Comparison of ENCODE assay signal across 20 mouse cellular contexts in the genomic region with DNA sequence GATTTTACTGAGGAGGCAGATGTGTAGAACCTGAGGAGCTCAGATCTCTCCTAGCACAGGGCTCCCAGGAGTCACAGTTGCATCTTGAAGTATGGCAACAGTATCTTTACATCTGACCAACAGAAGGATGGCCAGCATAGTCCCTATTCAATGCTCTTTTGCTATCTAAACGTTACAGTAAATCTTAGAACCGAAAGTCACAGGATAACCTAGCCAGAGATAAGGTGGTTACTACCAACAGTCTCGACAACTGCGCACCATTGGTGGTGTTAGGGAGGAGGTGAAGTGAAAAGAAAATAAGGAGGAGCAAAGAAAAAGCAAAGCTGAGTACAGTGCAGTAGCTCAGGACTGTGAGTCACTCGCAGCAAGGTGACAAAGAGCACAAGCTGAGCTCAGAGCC. TPM values are rescaled to one million over a fixed set of nuclear protein-coding genes. Genes with fewer than 3 reads are reported as not detected.
A peak's percentile ranks its signal among the peaks of the same experiment; 100 is the strongest.
DNase-seq lines count a peak whose midpoint lies in the region; ATAC-seq and TF ChIP-seq lines count a peak whose summit lies in the region.
"Had no signal": no experiment of that assay in that cellular context is flagged by ENCODE, and none has a peak within 500 bp of the region (broad histone marks: within the 10 kb centered on the region; RNA-seq: fewer than 3 reads in every experiment).

No protein-coding gene starts in this region.

- peak overlapping the region; percentile 24; the same call in 1 of the 2 replicates for H3K27ac ChIP-seq in intestine, postnatal 0 days (ENCODE audit: low read depth, low read length)
- H3K27ac ChIP-seq in intestine, embryonic 16.5 days (ENCODE audit: low read length), result no peak overlapping the region
- no peak overlapping the region for H3K27ac ChIP-seq in MEL (ENCODE audit: control insufficient read depth, low read depth, low read length)
- H3K27ac ChIP-seq in liver, embryonic 14.5 days, result no peak overlapping the region
- no peak overlapping the region for H3K27ac ChIP-seq in heart, embryonic 10.5 days
- H3K27ac ChIP-seq: embryonic facial prominence, embryonic 10.5 days; forebrain, embryonic 13.5 days; heart, embryonic 13.5 days; hindbrain, embryonic 15.5 days had no signal

- peak; percentile 18 for DNase-seq in MEL (ENCODE audit: low read depth, low spot score)
- no peak for DNase-seq in liver, embryonic 14.5 days (ENCODE audit: low read depth in 3 of 3, low spot score in 3 of 3)
- no peak for DNase-seq in heart, embryonic 10.5 days (ENCODE audit: low spot score)
- no peak for DNase-seq in Muller cell, postnatal 12 days (ENCODE audit: inconsistent ontology term)
- DNase-seq: adrenal gland, adult 8-10 months; adrenal gland, postnatal 36 days; B cell, adult 2 months; cerebellum, adult 11 months; cerebellum, adult 9-10 months; cerebellum, postnatal 36 days; forebrain, postnatal 0 days; gastrocnemius, postnatal 14 days; heart, postnatal 36 days had no signal

- peak in 1 of 2 experiments; percentile 44; a peak in 1 of 4 replicates for TF ChIP-seq EP300 in MEL (IDR thresholded peaks at IDR 0.05; ENCODE audit: low read depth in 1 of 2, low read length in 2 of 2)
- TF ChIP-seq EP300 in liver, embryonic 14.5 days (IDR thresholded peaks at IDR 0.05; ENCODE audit: low read depth), result no peak

- no peak overlapping the region for H3K9ac ChIP-seq in intestine, postnatal 0 days (ENCODE audit: low read depth, low read length)
- no peak overlapping the region for H3K9ac ChIP-seq in intestine, embryonic 16.5 days (ENCODE audit: low read depth, low read length)
- no peak overlapping the region for H3K9ac ChIP-seq in MEL (ENCODE audit: control insufficient read depth, low read depth, low read length, poor library complexity, severe bottlenecking)
- H3K9ac ChIP-seq in liver, embryonic 14.5 days (replicated peaks), result no peak overlapping the region
- H3K9ac ChIP-seq: forebrain, embryonic 13.5 days; forebrain, postnatal 0 days; heart, embryonic 13.5 days; hindbrain, embryonic 15.5 days had no signal

- WGBS in intestine, postnatal 0 days, result 79% methylated on average over 5 of the region's 5 CpGs
- WGBS in intestine, embryonic 16.5 days, result 89% methylated on average over 5 of the region's 5 CpGs
- WGBS in liver, embryonic 14.5 days (ENCODE audit: insufficient replicate concordance), result 31% methylated on average over 5 of the region's 5 CpGs
- 82% methylated on average over 5 of the region's 5 CpGs for WGBS in heart, embryonic 10.5 days

- H3K4me3 ChIP-seq in intestine, postnatal 0 days (ENCODE audit: low read depth, low read length), result no peak overlapping the region
- no peak overlapping the region for H3K4me3 ChIP-seq in intestine, embryonic 16.5 days (ENCODE audit: low read length)
- no peak overlapping the region for H3K4me3 ChIP-seq in MEL (ENCODE audit: control insufficient read depth in 1 of 2, insufficient read depth in 1 of 2, low read depth in 2 of 2, low read length in 2 of 2)
- no peak overlapping the region for H3K4me3 ChIP-seq in liver, embryonic 14.5 days (ENCODE audit: insufficient read depth in 1 of 2, low read depth in 2 of 2, low read length in 2 of 2)
- no peak overlapping the region for H3K4me3 ChIP-seq in heart, embryonic 10.5 days
- H3K4me3 ChIP-seq: embryonic facial prominence, embryonic 10.5 days; forebrain, embryonic 13.5 days; heart, embryonic 13.5 days; hindbrain, embryonic 15.5 days had no signal

- no peak overlapping the region for H3K4me2 ChIP-seq in intestine, postnatal 0 days (replicated peaks; ENCODE audit: low read depth)
- H3K4me2 ChIP-seq in intestine, embryonic 16.5 days (ENCODE audit: low read depth, low read length), result no peak overlapping the region
- H3K4me2 ChIP-seq in liver, embryonic 14.5 days (ENCODE audit: low read depth), result no peak overlapping the region
- H3K4me2 ChIP-seq: forebrain, embryonic 13.5 days; heart, embryonic 13.5 days; hindbrain, embryonic 15.5 days had no signal

- TF ChIP-seq RAD21 in MEL (IDR thresholded peaks at IDR 0.05; ENCODE audit: low read depth, low read length), result no peak

- H3K36me3 ChIP-seq in intestine, postnatal 0 days (ENCODE audit: control insufficient read depth, insufficient read depth), result peaks cover 40% of the 10 kb centered on the region
- H3K36me3 ChIP-seq in intestine, embryonic 16.5 days (ENCODE audit: control insufficient read depth, insufficient read depth, low read length), result peaks cover 2% of the 10 kb centered on the region; the same call in 1 of the 2 replicates
- H3K36me3 ChIP-seq in MEL (ENCODE audit: control insufficient read depth in 1 of 2, insufficient read depth in 2 of 2, low read length in 2 of 2), result peaks cover 0 to 44% of the 10 kb centered on the region in 2 experiments; a peak in 3 of 4 replicates
- H3K36me3 ChIP-seq in liver, embryonic 14.5 days (replicated peaks; ENCODE audit: control insufficient read depth, insufficient read depth, low read depth), result peaks cover 36% of the 10 kb centered on the region
- H3K36me3 ChIP-seq in heart, embryonic 10.5 days, result peaks cover 75% of the 10 kb centered on the region

- peaks cover 16% of the 10 kb centered on the region for H3K79me2 ChIP-seq in MEL (ENCODE audit: control insufficient read depth, insufficient read depth, low read length, poor library complexity)

- TF ChIP-seq POLR2A in MEL (IDR thresholded peaks at IDR 0.05; ENCODE audit: control insufficient read depth in 1 of 2, insufficient read depth in 1 of 2, low read depth in 1 of 2, low read length in 2 of 2, poor library complexity in 1 of 2), result no peak

- no peak for ATAC-seq in intestine, postnatal 0 days
- no peak for ATAC-seq in intestine, embryonic 16.5 days
- ATAC-seq in liver, embryonic 14.5 days (ENCODE audit: insufficient read depth), result peak; percentile 52
- peak; percentile 72 for ATAC-seq in megakaryocyte-erythroid progenitor cell, adult 5-6 weeks (replicated peaks; ENCODE audit: low FRiP score, low TSS enrichment, poor library complexity, severe bottlenecking)
- ATAC-seq: forebrain, embryonic 13.5 days; forebrain, postnatal 0 days had no signal

- H3K4me1 ChIP-seq in intestine, postnatal 0 days (replicated peaks; ENCODE audit: control insufficient read depth, insufficient read depth, low read length), result no peaks in the 10 kb centered on the region
- no peaks in the 10 kb centered on the region for H3K4me1 ChIP-seq in intestine, embryonic 16.5 days (ENCODE audit: control insufficient read depth, insufficient read depth, low read length)
- peaks cover 0 to 7% of the 10 kb centered on the region in 2 experiments; a peak in 1 of 4 replicates for H3K4me1 ChIP-seq in MEL (ENCODE audit: control insufficient read depth in 1 of 2, insufficient read depth in 2 of 2, low read length in 2 of 2)
- no peaks in the 10 kb centered on the region for H3K4me1 ChIP-seq in liver, embryonic 14.5 days (replicated peaks; ENCODE audit: control insufficient read depth in 2 of 2, insufficient read depth in 2 of 2, low read length in 1 of 2)
- no peaks in the 10 kb centered on the region for H3K4me1 ChIP-seq in heart, embryonic 10.5 days
- H3K4me1 ChIP-seq: embryonic facial prominence, embryonic 10.5 days; forebrain, embryonic 13.5 days; hindbrain, embryonic 15.5 days had no signal

- no peaks in the 10 kb centered on the region for H3K27me3 ChIP-seq in intestine, postnatal 0 days (replicated peaks; ENCODE audit: control insufficient read depth, insufficient read depth, low read length)
- no peaks in the 10 kb centered on the region for H3K27me3 ChIP-seq in intestine, embryonic 16.5 days (replicated peaks; ENCODE audit: control insufficient read depth, insufficient read depth, low read length)
- H3K27me3 ChIP-seq in MEL (ENCODE audit: control insufficient read depth in 1 of 2, insufficient read depth in 2 of 2, low read length in 2 of 2), result no peaks in the 10 kb centered on the region
- H3K27me3 ChIP-seq in liver, embryonic 14.5 days (ENCODE audit: control insufficient read depth, insufficient read depth, low read length), result no peaks in the 10 kb centered on the region
- H3K27me3 ChIP-seq in heart, embryonic 10.5 days (ENCODE audit: insufficient read depth, poor library complexity, severe bottlenecking), result no peaks in the 10 kb centered on the region
- H3K27me3 ChIP-seq: forebrain, embryonic 13.5 days; heart, embryonic 13.5 days; hindbrain, embryonic 15.5 days had no signal

- H3K9me3 ChIP-seq in intestine, postnatal 0 days (ENCODE audit: control insufficient read depth), result no peaks in the 10 kb centered on the region
- no peaks in the 10 kb centered on the region for H3K9me3 ChIP-seq in intestine, embryonic 16.5 days (ENCODE audit: control insufficient read depth, low read length)
- H3K9me3 ChIP-seq in MEL (replicated peaks; ENCODE audit: insufficient read depth, low read length), result no peaks in the 10 kb centered on the region
- H3K9me3 ChIP-seq in liver, embryonic 14.5 days (ENCODE audit: control insufficient read depth, low read length), result no peaks in the 10 kb centered on the region
- no peaks in the 10 kb centered on the region for H3K9me3 ChIP-seq in heart, embryonic 10.5 days
- H3K9me3 ChIP-seq: embryonic facial prominence, embryonic 10.5 days; forebrain, embryonic 13.5 days; heart, embryonic 13.5 days; hindbrain, embryonic 15.5 days had no signal

- no peak for TF ChIP-seq CTCF in intestine, postnatal 0 days (IDR thresholded peaks at IDR 0.05; ENCODE audit: low read depth)
- TF ChIP-seq CTCF in MEL (IDR thresholded peaks at IDR 0.05 in 2 of 3, conservative IDR thresholded peaks at IDR 0.05 in 1 of 3; ENCODE audit: control insufficient read depth in 1 of 3, insufficient read depth in 1 of 3, low read depth in 2 of 3, low read length in 3 of 3, poor library complexity in 1 of 3, severe bottlenecking in 1 of 3), result no peak
- TF ChIP-seq CTCF in liver, embryonic 14.5 days (IDR thresholded peaks at IDR 0.05; ENCODE audit: low read depth), result no peak

RNA-seq across cellular contexts. Expression of a gene that starts 13.6 kb away (rescaled TPM):
- polyA plus RNA-seq in intestine, postnatal 0 days (2015; fragmentation: Nextera tagmentation; extraction: Ambion mirVana), result 49.3 and 56.6 TPM in 2 replicates
- 78.6 and 83.7 TPM in 2 replicates for polyA plus RNA-seq in intestine, embryonic 16.5 days (2015; fragmentation: Nextera tagmentation; extraction: Ambion mirVana)
- 38.8 and 39.3 TPM in 2 replicates for total RNA-seq in MEL (2012; rRNA removed)
- polyA plus RNA-seq in MEL (2012; ENCODE audit: insufficient read depth in 1 of 2, insufficient read length in 2 of 2, low read depth in 1 of 2, low replicate concordance in 2 of 2, missing spikeins in 1 of 2), result 100 to 1,000 TPM in 1 of 2 experiments, 10 to 100 TPM in 1; 32.4 to 500 TPM
- polyA plus RNA-seq in liver, embryonic 14.5 days (2012; rRNA removed), result 9.0 and 12.6 TPM in 2 replicates
- 34.2 and 35.1 TPM in 2 replicates for polyA plus RNA-seq in liver, embryonic 14.5 days (2014; fragmentation: Nextera tagmentation; extraction: Ambion mirVana)
- 131 and 149 TPM in 2 replicates for total RNA-seq in megakaryocyte-erythroid progenitor cell, adult 5-6 weeks (2014; fragmentation: Nextera tagmentation)
- total RNA-seq in megakaryocyte-erythroid progenitor cell, adult 5-6 weeks (2017), result 255 and 297 TPM in 2 replicates
- polyA plus RNA-seq in heart, embryonic 10.5 days (2016; fragmentation: Nextera tagmentation; extraction: Ambion mirVana), result 74.4 and 80.5 TPM in 2 replicates

RNA-seq across cellular contexts. Expression of a gene that starts 27.6 kb away (rescaled TPM):
- 77.5 and 80.5 TPM in 2 replicates for polyA plus RNA-seq in intestine, postnatal 0 days (2015; fragmentation: Nextera tagmentation; extraction: Ambion mirVana)
- 50.6 and 54.3 TPM in 2 replicates for polyA plus RNA-seq in intestine, embryonic 16.5 days (2015; fragmentation: Nextera tagmentation; extraction: Ambion mirVana)
- total RNA-seq in MEL (2012; rRNA removed), result 104 and 110 TPM in 2 replicates
- polyA plus RNA-seq in MEL (2012; ENCODE audit: insufficient read depth in 1 of 2, insufficient read length in 2 of 2, low read depth in 1 of 2, low replicate concordance in 2 of 2, missing spikeins in 1 of 2), result 100 to 1,000 TPM in 1 of 2 experiments, 10 to 100 TPM in 1; 88.6 to 243 TPM
- 47.6 and 58.6 TPM in 2 replicates for polyA plus RNA-seq in liver, embryonic 14.5 days (2012; rRNA removed)
- 51.8 and 68.8 TPM in 2 replicates for polyA plus RNA-seq in liver, embryonic 14.5 days (2014; fragmentation: Nextera tagmentation; extraction: Ambion mirVana)
- 177 and 250 TPM in 2 replicates for total RNA-seq in megakaryocyte-erythroid progenitor cell, adult 5-6 weeks (2014; fragmentation: Nextera tagmentation)
- 187 and 201 TPM in 2 replicates for total RNA-seq in megakaryocyte-erythroid progenitor cell, adult 5-6 weeks (2017)
- 49.6 and 54.5 TPM in 2 replicates for polyA plus RNA-seq in heart, embryonic 10.5 days (2016; fragmentation: Nextera tagmentation; extraction: Ambion mirVana)

RNA-seq across cellular contexts. Expression of a gene that starts 49.3 kb away (rescaled TPM):
- polyA plus RNA-seq in intestine, postnatal 0 days (2015; fragmentation: Nextera tagmentation; extraction: Ambion mirVana), result 43.3 and 53.6 TPM in 2 replicates
- 17.8 and 21.1 TPM in 2 replicates for polyA plus RNA-seq in intestine, embryonic 16.5 days (2015; fragmentation: Nextera tagmentation; extraction: Ambion mirVana)
- 110 and 118 TPM in 2 replicates for total RNA-seq in MEL (2012; rRNA removed)
- 100 to 1,000 TPM in 1 of 2 experiments, not detected in 1; 430 TPM for polyA plus RNA-seq in MEL (2012; ENCODE audit: insufficient read depth in 1 of 2, insufficient read length in 2 of 2, low read depth in 1 of 2, low replicate concordance in 2 of 2, missing spikeins in 1 of 2)
- polyA plus RNA-seq in liver, embryonic 14.5 days (2012; rRNA removed), result 68.4 and 86.5 TPM in 2 replicates
- polyA plus RNA-seq in liver, embryonic 14.5 days (2014; fragmentation: Nextera tagmentation; extraction: Ambion mirVana), result 16.3 and 27.0 TPM in 2 replicates
- 300 and 366 TPM in 2 replicates for total RNA-seq in megakaryocyte-erythroid progenitor cell, adult 5-6 weeks (2014; fragmentation: Nextera tagmentation)
- total RNA-seq in megakaryocyte-erythroid progenitor cell, adult 5-6 weeks (2017), result 205 and 275 TPM in 2 replicates
- 34.4 and 43.7 TPM in 2 replicates for polyA plus RNA-seq in heart, embryonic 10.5 days (2016; fragmentation: Nextera tagmentation; extraction: Ambion mirVana)

Comparison
In these comparisons a context has a peak if more than half of its experiments do, and no peak if none do; other contexts are left out.
1. ATAC-seq: peak in liver, embryonic 14.5 days (single experiment) and megakaryocyte-erythroid progenitor cell, adult 5-6 weeks (single experiment); none in intestine, postnatal 0 days (single experiment) and intestine, embryonic 16.5 days (single experiment).